Mouse (Mus musculus) activated CD4-positive, CD25-positive, alpha-beta regulatory T cell, adult 9 weeks (primary cell): ENCODE data around the gene Gm9736. TPM values are rescaled to one million over a fixed set of nuclear protein-coding genes. Genes with fewer than 3 reads are reported as not detected.

Experiments
- polyA plus RNA-seq: library from polyadenylated mRNA; unstranded; fragments of 100-300 nt; shearing (Covaris generic); gene quantifications from one replicate; pipeline ENCODE4 v1.2.1, GENCODE M21; 2017

The Gm9736 gene
- polyA plus RNA-seq: not detected

DNA sequence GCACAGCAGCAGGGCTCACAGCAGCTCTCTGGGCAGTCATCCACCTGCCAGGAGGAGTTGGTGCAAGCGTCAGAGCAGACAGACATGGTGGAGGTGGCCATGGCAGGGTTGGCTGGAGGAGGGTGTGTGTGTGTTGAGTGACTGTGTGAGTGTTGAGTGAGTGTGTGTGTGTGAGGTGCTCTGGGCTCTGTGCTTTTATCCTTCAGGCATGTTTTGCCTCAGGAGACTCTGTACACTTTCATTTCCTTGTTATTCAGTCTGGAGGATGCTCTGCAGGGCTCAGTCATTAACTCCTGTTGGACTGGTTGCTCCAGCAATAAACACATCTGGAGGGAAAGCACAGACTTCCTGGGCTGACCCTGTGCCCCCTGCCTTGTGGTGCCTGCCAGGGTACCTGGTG lies at the start of gene Gm9736:
Gm9736 (minus strand) TSS at position 101 of the 400 bp plus-strand sequence.

DNA sequence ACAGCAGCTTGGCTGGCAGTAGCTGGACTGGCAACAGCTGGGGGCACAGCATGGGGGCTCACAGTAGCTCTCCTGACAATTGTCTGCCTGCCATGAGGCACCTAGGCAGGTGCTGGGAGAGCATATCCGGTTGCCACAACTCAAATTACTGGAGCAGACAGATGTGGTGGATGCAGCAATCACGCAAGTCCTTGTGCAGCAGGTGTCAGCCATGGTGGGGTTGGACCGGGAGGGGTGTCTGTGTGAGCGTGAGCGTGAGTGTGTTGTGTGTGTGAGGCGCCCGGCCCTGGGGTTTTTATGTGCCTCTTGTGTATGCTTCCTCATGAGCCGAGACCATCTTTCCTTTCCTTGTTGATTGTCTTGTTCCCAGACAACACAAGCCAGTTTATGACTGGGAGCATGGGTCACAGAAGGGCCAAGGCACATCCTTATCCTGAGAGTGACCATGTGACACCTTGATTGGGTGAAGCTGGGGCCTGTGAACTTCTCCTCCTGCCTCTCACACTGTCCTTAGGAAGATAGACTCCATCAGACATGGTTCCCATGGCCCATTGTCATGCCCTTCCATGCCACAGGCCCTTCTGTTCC lies 47.9 kb upstream of the Gm9736 start, which contains the start of gene Gm19668:
Gm19668 (minus strand) TSS at position 213 of the 588 bp plus-strand sequence.

DNA sequence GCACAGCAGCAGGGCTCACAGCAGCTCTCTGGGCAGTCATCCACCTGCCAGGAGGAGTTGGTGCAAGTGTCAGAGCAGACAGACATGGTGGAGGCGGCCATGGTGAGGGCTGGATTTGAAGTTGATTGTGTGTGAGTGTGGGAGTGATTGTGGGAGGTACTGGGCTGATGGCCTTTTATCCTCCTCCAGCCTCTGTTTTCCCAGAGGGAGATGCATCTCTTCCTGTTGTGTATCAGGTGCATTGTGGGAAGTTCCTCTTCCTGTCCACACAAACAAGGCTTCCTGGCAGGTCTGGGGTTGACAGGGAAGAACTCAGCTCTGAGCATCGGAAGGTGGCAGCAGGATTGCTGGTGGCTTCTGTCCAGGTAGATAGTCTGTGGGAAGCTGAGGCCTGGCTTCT lies 43.8 kb upstream of the Gm9736 start, which contains the start of gene Gm9639:
Gm9639 (minus strand) TSS at position 101 of the 400 bp plus-strand sequence.

GRCm38 (mm10) chr10:77787876-77788275 lies 36.7 kb upstream of the Gm9736 start, which contains the start of gene Gm7137:
Gm7137 (minus strand) TSS chr10:77788200.

GRCm38 (mm10) chr10:77782442-77782841 lies 31.3 kb upstream of the Gm9736 start, which contains the start of gene Gm3250:
Gm3250 (minus strand) TSS chr10:77782542.

DNA sequence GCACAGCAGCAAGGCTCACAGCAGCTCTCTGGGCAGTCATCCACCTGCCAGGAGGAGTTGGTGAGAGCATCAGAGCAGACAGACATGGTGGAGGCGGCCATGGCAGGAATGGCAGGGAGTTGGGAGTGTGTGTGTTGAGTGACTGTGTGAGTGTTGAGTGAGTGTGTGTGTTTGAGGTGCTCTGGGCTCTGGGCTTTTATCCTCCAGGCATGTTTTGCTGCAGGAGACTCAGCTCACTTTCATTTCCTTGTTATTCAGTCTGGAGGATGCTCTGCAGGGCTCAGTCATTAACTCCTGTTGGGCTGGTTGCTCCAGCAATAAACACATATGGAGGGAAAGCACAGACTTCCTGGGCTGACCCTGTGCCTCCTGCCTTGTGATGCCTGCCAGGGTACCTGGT lies 25.7 kb upstream of the Gm9736 start, which contains the start of gene Gm7138:
Gm7138 (minus strand) TSS at position 101 of the 400 bp plus-strand sequence.

DNA sequence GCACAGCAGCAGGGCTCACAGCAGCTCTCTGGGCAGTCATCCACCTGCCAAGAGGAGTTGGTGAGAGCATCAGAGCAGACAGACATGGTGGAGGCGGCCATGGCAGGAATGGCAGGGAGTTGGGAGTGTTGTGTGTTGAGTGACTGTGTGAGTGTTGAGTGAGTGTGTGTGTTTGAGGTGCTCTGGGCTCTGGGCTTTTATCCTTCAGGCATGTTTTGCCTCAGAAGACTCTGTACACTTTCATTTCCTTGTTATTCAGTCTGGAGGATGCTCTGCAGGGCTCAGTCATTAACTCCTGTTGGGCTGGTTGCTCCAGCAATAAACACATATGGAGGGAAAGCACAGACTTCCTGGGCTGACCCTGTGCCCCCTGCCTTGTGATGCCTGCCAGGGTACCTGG lies 20.1 kb upstream of the Gm9736 start, which contains the start of gene Gm3238:
Gm3238 (minus strand) TSS at position 101 of the 400 bp plus-strand sequence.

DNA sequence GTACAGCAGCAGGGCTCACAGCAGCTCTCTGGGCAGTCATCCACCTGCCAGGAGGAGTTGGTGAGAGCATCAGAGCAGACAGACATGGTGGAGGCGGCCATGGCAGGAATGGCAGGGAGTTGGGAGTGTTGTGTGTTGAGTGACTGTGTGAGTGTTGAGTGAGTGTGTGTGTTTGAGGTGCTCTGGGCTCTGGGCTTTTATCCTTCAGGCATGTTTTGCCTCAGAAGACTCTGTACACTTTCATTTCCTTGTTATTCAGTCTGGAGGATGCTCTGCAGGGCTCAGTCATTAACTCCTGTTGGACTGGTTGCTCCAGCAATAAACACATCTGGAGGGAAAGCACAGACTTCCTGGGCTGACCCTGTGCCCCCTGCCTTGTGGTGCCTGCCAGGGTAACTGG lies 8.4 kb upstream of the Gm9736 start, which contains the start of gene Gm3233:
Gm3233 (minus strand) TSS at position 101 of the 400 bp plus-strand sequence.

DNA sequence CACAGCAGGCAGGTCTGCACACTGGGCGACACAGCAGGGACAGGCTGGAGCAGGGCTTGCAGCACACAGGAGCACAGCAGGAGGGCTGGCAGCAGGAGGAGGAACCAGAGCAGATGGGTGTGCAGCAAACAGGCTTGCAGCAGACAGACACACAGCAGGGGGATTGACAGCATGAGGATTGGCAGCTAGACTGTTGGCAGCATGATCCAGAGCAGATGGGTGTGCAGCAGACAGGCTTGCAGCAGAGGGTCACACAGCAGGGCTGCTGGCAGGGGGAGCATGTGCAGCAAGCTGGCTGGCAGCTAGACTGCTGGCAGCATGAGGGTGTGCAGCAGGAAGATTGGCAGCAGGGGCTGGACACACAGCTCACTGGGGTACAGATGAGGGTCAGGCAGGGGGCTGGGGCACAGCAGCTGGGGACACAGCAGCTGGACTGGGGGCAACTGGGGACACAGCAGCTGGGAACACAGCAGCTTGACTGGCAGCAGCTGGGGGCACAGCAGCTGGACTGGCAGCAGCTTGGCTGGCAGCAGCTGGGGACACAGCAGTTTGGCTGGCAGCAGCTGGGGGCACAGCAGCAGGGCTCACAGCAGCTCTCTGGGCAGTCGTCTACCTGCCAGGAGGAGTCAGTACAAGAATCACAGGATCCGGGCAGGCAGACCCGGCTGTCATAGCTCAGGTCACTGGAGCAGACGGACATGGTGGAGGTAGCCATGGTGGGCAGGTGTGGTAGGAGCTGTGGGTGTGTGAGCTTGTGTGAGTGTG lies 9.0 kb downstream of the Gm9736 start, which contains the start of gene Gm18596:
Gm18596 (minus strand) TSS at position 715 of the 765 bp plus-strand sequence.

GRCm38 (mm10) chr10:77726186-77726585 lies 25.0 kb downstream of the Gm9736 start, which contains the start of gene Gm10100:
Gm10100 (plus strand) TSS chr10:77726486.

DNA sequence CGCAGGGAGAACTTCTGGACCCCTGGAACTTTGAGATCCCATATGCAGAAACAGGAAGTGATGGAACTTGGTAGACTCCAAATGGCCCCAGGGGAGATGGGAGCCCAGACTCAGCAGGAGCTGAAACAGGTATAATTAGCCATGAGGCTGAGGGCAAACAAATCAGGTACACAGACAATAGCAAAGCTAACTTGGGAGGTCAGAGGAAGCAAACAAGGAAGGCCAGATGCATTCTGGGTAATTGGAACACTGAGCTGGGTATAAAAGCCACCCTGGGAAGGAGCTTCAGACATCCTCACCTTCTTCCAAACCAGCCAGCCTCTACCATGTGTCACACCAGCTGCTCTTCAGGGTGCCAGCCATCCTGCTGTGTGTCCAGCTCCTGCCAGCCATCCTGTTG lies 30.9 kb downstream of the Gm9736 start, which contains the start of gene Krtap12-1:
Krtap12-1 (plus strand) TSS at position 301 of the 400 bp plus-strand sequence.

GRCm38 (mm10) chr10:77715507-77715906 lies 35.6 kb downstream of the Gm9736 start, which contains the start of gene Gm10142:
Gm10142 (plus strand) TSS chr10:77715807.

DNA sequence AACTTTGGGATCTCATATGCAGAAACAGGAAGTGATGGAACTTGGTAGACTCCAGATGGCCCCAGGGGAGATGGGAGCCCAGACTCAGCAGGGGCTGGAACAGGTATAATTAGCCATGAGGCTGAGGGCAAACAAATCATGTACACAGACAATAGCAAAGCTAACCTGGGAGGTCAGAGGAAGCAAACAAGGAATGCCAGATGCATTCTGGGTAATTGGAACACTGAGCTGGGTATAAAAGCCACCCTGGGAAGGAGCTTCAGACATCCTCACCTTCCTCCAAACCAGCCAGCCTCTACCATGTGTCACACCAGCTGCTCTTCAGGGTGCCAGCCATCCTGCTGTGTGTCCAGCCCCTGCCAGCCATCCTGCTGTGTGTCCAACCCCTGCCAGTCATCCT lies 40.0 kb downstream of the Gm9736 start, which contains the start of gene Gm10024:
Gm10024 (plus strand) TSS at position 301 of the 400 bp plus-strand sequence.

GRCm38 (mm10) chr10:77706326-77706725 lies 44.8 kb downstream of the Gm9736 start, which contains the start of gene Gm10272:
Gm10272 (plus strand) TSS chr10:77706626.

Other genes starting within 250 kb of the Gm9736 start
- 52.7 TPM for gene Fam207a, start 235.6 kb downstream of the Gm9736 start, polyA plus RNA-seq
- 631 TPM for gene Itgb2, start 221.1 kb downstream of the Gm9736 start, polyA plus RNA-seq
- gene Pttg1ip, start 169.6 kb downstream of the Gm9736 start, polyA plus RNA-seq: 108 TPM
- gene Sumo3, start 145.3 kb downstream of the Gm9736 start, polyA plus RNA-seq: 116 TPM
- gene Gm49325, start 145.2 kb downstream of the Gm9736 start, polyA plus RNA-seq: not detected
- gene Ube2g2, start 129.1 kb downstream of the Gm9736 start, polyA plus RNA-seq: 58.6 TPM
- gene Tspear, start 64.8 kb downstream of the Gm9736 start, polyA plus RNA-seq: 0.59 TPM
- gene Gm19402, start 60.6 kb downstream of the Gm9736 start, polyA plus RNA-seq: not detected
- not detected for gene Gm9508, start 54.1 kb downstream of the Gm9736 start, polyA plus RNA-seq
- not detected for gene Gm10272, start 44.7 kb downstream of the Gm9736 start, polyA plus RNA-seq
- gene Gm10024, start 39.9 kb downstream of the Gm9736 start, polyA plus RNA-seq: not detected
- not detected for gene Gm10142, start 35.5 kb downstream of the Gm9736 start, polyA plus RNA-seq
- gene Krtap12-1, start 30.8 kb downstream of the Gm9736 start, polyA plus RNA-seq: not detected
- not detected for gene Gm10100, start 24.9 kb downstream of the Gm9736 start, polyA plus RNA-seq
- not detected for gene Gm18596, start 8.7 kb downstream of the Gm9736 start, polyA plus RNA-seq
- not detected for gene Gm3233, start 8.3 kb upstream of the Gm9736 start, polyA plus RNA-seq
- gene Gm3238, start 20.0 kb upstream of the Gm9736 start, polyA plus RNA-seq: not detected
- not detected for gene Gm7138, start 25.6 kb upstream of the Gm9736 start, polyA plus RNA-seq
- not detected for gene Gm3250, start 31.2 kb upstream of the Gm9736 start, polyA plus RNA-seq
- gene Gm7137, start 36.8 kb upstream of the Gm9736 start, polyA plus RNA-seq: not detected
- gene Gm9639, start 43.7 kb upstream of the Gm9736 start, polyA plus RNA-seq: not detected
- not detected for gene Gm19668, start 47.8 kb upstream of the Gm9736 start, polyA plus RNA-seq
- gene Gm9507, start 60.5 kb upstream of the Gm9736 start, polyA plus RNA-seq: not detected
- gene Gm2696, start 63.3 kb upstream of the Gm9736 start, polyA plus RNA-seq: not detected
- gene Krtap10-4, start 75.7 kb upstream of the Gm9736 start, polyA plus RNA-seq: not detected
- gene Krtap10-10, start 84.6 kb upstream of the Gm9736 start, polyA plus RNA-seq: not detected
- not detected for gene Gm36176, start 95.4 kb upstream of the Gm9736 start, polyA plus RNA-seq
- not detected for gene Gm10318, start 101.5 kb upstream of the Gm9736 start, polyA plus RNA-seq
- not detected for gene Gm3285, start 110.6 kb upstream of the Gm9736 start, polyA plus RNA-seq
- not detected for gene Lrrc3, start 151.2 kb upstream of the Gm9736 start, polyA plus RNA-seq
- gene Trpm2, start 219.2 kb upstream of the Gm9736 start, polyA plus RNA-seq: 1.3 TPM
- gene 1810043G02Rik, start 227.2 kb upstream of the Gm9736 start, polyA plus RNA-seq: 10.6 TPM